Mouse (Mus musculus): ENCODE results near the gene Glrx5. TPM values are rescaled to one million over a fixed set of nuclear protein-coding genes. Genes with fewer than 3 reads are reported as not detected.

Gene Glrx5
- polyA plus RNA-seq, 1 experiment from 2014 or later: 202 TPM

- Histone ChIP-seq H3K36me3 (ENCODE audit: control insufficient read depth, insufficient read depth, low read length) (peaks cover 14% of the 10 kb centered on the region), H3K27ac (replicated peaks; ENCODE audit: low read depth, low read length) (no peak overlapping the region)
Observed at GRCm38 (mm10) chr12:105043081-105043480, 10.6 kb downstream of the Glrx5 start.

GRCm38 (mm10) chr12:105044775-105045174 lies 12.3 kb downstream of the Glrx5 start:
- no peak for ATAC-seq (ENCODE audit: insufficient number of reproducible peaks, low FRiP score, low TSS enrichment, low read depth)
- H3K36me3 ChIP-seq (ENCODE audit: control insufficient read depth, insufficient read depth, low read length): peaks cover 14% of the 10 kb centered on the region

More at GRCm38 (mm10) chr12:105043081-105043480, 10.6 kb downstream of the Glrx5 start:
- DNase-seq (ENCODE audit: low spot score) (no peak), ATAC-seq (ENCODE audit: insufficient number of reproducible peaks, low FRiP score, low TSS enrichment, low read depth) (no peak)
- Histone ChIP-seq H3K4me1 (ENCODE audit: control insufficient read depth, insufficient read depth, low read length) (no peaks in the 10 kb centered on the region), H3K9me3 (ENCODE audit: control insufficient read depth, low read length) (no peaks in the 10 kb centered on the region), H3K4me3 (ENCODE audit: low read depth, low read length) (no peak overlapping the region), H3K27me3 (ENCODE audit: control insufficient read depth, insufficient read depth, low read length) (no peaks in the 10 kb centered on the region), H3K4me2 (ENCODE audit: low read depth, severe bottlenecking) (no peak overlapping the region), H3K9ac (ENCODE audit: low read length) (no peak overlapping the region)
- 82% methylated on average over 5 of the region's 5 CpGs for WGBS

GRCm38 (mm10) chr12:105048301-105048863 lies 15.9 kb downstream of the Glrx5 start:
- no peaks in the 10 kb centered on the region for H3K36me3 ChIP-seq (ENCODE audit: control insufficient read depth, insufficient read depth, low read length)
- no peak for ATAC-seq (ENCODE audit: insufficient number of reproducible peaks, low FRiP score, low TSS enrichment, low read depth)
- no peaks in the 10 kb centered on the region for H3K9me3 ChIP-seq (ENCODE audit: control insufficient read depth, low read length)
- H3K9ac ChIP-seq (ENCODE audit: low read length): no peak overlapping the region
- H3K4me3 ChIP-seq (ENCODE audit: low read depth, low read length): no peak overlapping the region
- no peaks in the 10 kb centered on the region for H3K4me1 ChIP-seq (ENCODE audit: control insufficient read depth, insufficient read depth, low read length)
- no peaks in the 10 kb centered on the region for H3K27me3 ChIP-seq (ENCODE audit: control insufficient read depth, insufficient read depth, low read length)
- 85% methylated on average over 17 of the region's 17 CpGs for WGBS
- H3K4me2 ChIP-seq (ENCODE audit: low read depth, severe bottlenecking): no peak overlapping the region
- no peak overlapping the region for H3K27ac ChIP-seq (replicated peaks; ENCODE audit: low read depth, low read length)
- no peak for DNase-seq (ENCODE audit: low spot score)

More at GRCm38 (mm10) chr12:105044775-105045174, 12.3 kb downstream of the Glrx5 start:
- Histone ChIP-seq H3K4me2 (ENCODE audit: low read depth, severe bottlenecking) (no peak overlapping the region), H3K4me3 (ENCODE audit: low read depth, low read length) (no peak overlapping the region), H3K27me3 (ENCODE audit: control insufficient read depth, insufficient read depth, low read length) (no peaks in the 10 kb centered on the region), H3K27ac (replicated peaks; ENCODE audit: low read depth, low read length) (no peak overlapping the region), H3K9ac (ENCODE audit: low read length) (no peak overlapping the region), H3K4me1 (ENCODE audit: control insufficient read depth, insufficient read depth, low read length) (no peaks in the 10 kb centered on the region), H3K9me3 (ENCODE audit: control insufficient read depth, low read length) (no peaks in the 10 kb centered on the region)
- WGBS: 91% methylated on average over 9 of the region's 9 CpGs
- DNase-seq (ENCODE audit: low spot score): no peak

- ATAC-seq (ENCODE audit: insufficient number of reproducible peaks, low FRiP score, low TSS enrichment, low read depth) (no peak), DNase-seq (ENCODE audit: low spot score) (no peak)
- no peak overlapping the region for H3K27ac ChIP-seq (replicated peaks; ENCODE audit: low read depth, low read length)
Observed at GRCm38 (mm10) chr12:105049813-105050212, 17.3 kb downstream of the Glrx5 start.

GRCm38 (mm10) chr12:105050898-105051297 lies 18.4 kb downstream of the Glrx5 start:
- Histone ChIP-seq H3K4me3 (ENCODE audit: low read depth, low read length) (no peak overlapping the region), H3K4me2 (ENCODE audit: low read depth, severe bottlenecking) (no peak overlapping the region), H3K27me3 (ENCODE audit: control insufficient read depth, insufficient read depth, low read length) (no peaks in the 10 kb centered on the region), H3K36me3 (ENCODE audit: control insufficient read depth, insufficient read depth, low read length) (no peaks in the 10 kb centered on the region), H3K9me3 (ENCODE audit: control insufficient read depth, low read length) (no peaks in the 10 kb centered on the region), H3K27ac (replicated peaks; ENCODE audit: low read depth, low read length) (no peak overlapping the region), H3K9ac (ENCODE audit: low read length) (no peak overlapping the region), H3K4me1 (ENCODE audit: control insufficient read depth, insufficient read depth, low read length) (no peaks in the 10 kb centered on the region)
- WGBS: 14% methylated on average over 4 of the region's 4 CpGs
- ATAC-seq (ENCODE audit: insufficient number of reproducible peaks, low FRiP score, low TSS enrichment, low read depth) (no peak), DNase-seq (ENCODE audit: low spot score) (peak; percentile 84)

More at GRCm38 (mm10) chr12:105049813-105050212, 17.3 kb downstream of the Glrx5 start:
- Histone ChIP-seq H3K9me3 (ENCODE audit: control insufficient read depth, low read length) (no peaks in the 10 kb centered on the region), H3K9ac (ENCODE audit: low read length) (no peak overlapping the region), H3K4me3 (ENCODE audit: low read depth, low read length) (no peak overlapping the region), H3K27me3 (ENCODE audit: control insufficient read depth, insufficient read depth, low read length) (no peaks in the 10 kb centered on the region), H3K4me1 (ENCODE audit: control insufficient read depth, insufficient read depth, low read length) (no peaks in the 10 kb centered on the region), H3K36me3 (ENCODE audit: control insufficient read depth, insufficient read depth, low read length) (no peaks in the 10 kb centered on the region), H3K4me2 (ENCODE audit: low read depth, severe bottlenecking) (no peak overlapping the region)
- WGBS: 74% methylated on average over 12 of the region's 12 CpGs

- Histone ChIP-seq H3K9me3 (ENCODE audit: control insufficient read depth, low read length) (no peaks in the 10 kb centered on the region), H3K4me2 (ENCODE audit: low read depth, severe bottlenecking) (no peak overlapping the region), H3K27me3 (ENCODE audit: control insufficient read depth, insufficient read depth, low read length) (no peaks in the 10 kb centered on the region), H3K36me3 (ENCODE audit: control insufficient read depth, insufficient read depth, low read length) (no peaks in the 10 kb centered on the region), H3K27ac (replicated peaks; ENCODE audit: low read depth, low read length) (no peak overlapping the region), H3K9ac (ENCODE audit: low read length) (no peak overlapping the region), H3K4me1 (ENCODE audit: control insufficient read depth, insufficient read depth, low read length) (no peaks in the 10 kb centered on the region), H3K4me3 (ENCODE audit: low read depth, low read length) (no peak overlapping the region)
- 91% methylated on average over 15 of the region's 15 CpGs for WGBS
- no peak for ATAC-seq (ENCODE audit: insufficient number of reproducible peaks, low FRiP score, low TSS enrichment, low read depth)
- DNase-seq (ENCODE audit: low spot score): no peak
Observed at GRCm38 (mm10) chr12:105054041-105054440, 21.6 kb downstream of the Glrx5 start.

GRCm38 (mm10) chr12:105055308-105055707 lies 22.8 kb downstream of the Glrx5 start:
- Histone ChIP-seq H3K36me3 (ENCODE audit: control insufficient read depth, insufficient read depth, low read length) (no peaks in the 10 kb centered on the region), H3K27me3 (ENCODE audit: control insufficient read depth, insufficient read depth, low read length) (no peaks in the 10 kb centered on the region), H3K4me1 (ENCODE audit: control insufficient read depth, insufficient read depth, low read length) (no peaks in the 10 kb centered on the region), H3K4me3 (ENCODE audit: low read depth, low read length) (no peak overlapping the region), H3K4me2 (ENCODE audit: low read depth, severe bottlenecking) (no peak overlapping the region), H3K27ac (replicated peaks; ENCODE audit: low read depth, low read length) (no peak overlapping the region), H3K9ac (ENCODE audit: low read length) (no peak overlapping the region), H3K9me3 (ENCODE audit: control insufficient read depth, low read length) (no peaks in the 10 kb centered on the region)
- ATAC-seq (ENCODE audit: insufficient number of reproducible peaks, low FRiP score, low TSS enrichment, low read depth): no peak
- no peak for DNase-seq (ENCODE audit: low spot score)
- 92% methylated on average over 6 of the region's 6 CpGs for WGBS

- H3K4me2 ChIP-seq (ENCODE audit: low read depth, severe bottlenecking): no peak overlapping the region
- no peak overlapping the region for H3K4me3 ChIP-seq (ENCODE audit: low read depth, low read length)
- ATAC-seq (ENCODE audit: insufficient number of reproducible peaks, low FRiP score, low TSS enrichment, low read depth) (no peak), DNase-seq (ENCODE audit: low spot score) (no peak)
- H3K9ac ChIP-seq (ENCODE audit: low read length): no peak overlapping the region
- H3K36me3 ChIP-seq (ENCODE audit: control insufficient read depth, insufficient read depth, low read length): no peaks in the 10 kb centered on the region
- H3K9me3 ChIP-seq (ENCODE audit: control insufficient read depth, low read length): no peaks in the 10 kb centered on the region
- H3K27me3 ChIP-seq (ENCODE audit: control insufficient read depth, insufficient read depth, low read length): no peaks in the 10 kb centered on the region
- H3K4me1 ChIP-seq (ENCODE audit: control insufficient read depth, insufficient read depth, low read length): no peaks in the 10 kb centered on the region; the same call in 1 of the 2 replicates
- no peak overlapping the region for H3K27ac ChIP-seq (replicated peaks; ENCODE audit: low read depth, low read length)
- 88% methylated on average over 2 of the region's 2 CpGs for WGBS
Observed at GRCm38 (mm10) chr12:105060006-105060405, 27.5 kb downstream of the Glrx5 start.
